Mouse (Mus musculus) C2C12 (cell line): ENCODE measurements around the gene Ppcdc. TPM values are rescaled to one million over a fixed set of nuclear protein-coding genes. Genes with fewer than 3 reads are reported as not detected.

Source experiments
- H3K27me3 ChIP-seq: one replicate; pipeline ENCODE4 v1.6.1; 2011; ENCODE audit not compliant: control insufficient read depth, insufficient read depth, insufficient read length
- H3K36me3 ChIP-seq: one replicate; pipeline ENCODE4 v1.6.1; 2011; ENCODE audit not compliant: control insufficient read depth, insufficient read depth
- H3K4me3 ChIP-seq: one replicate; pipeline ENCODE4 v1.5.1; 2011; ENCODE audit warnings: mild to moderate bottlenecking, control low read depth; ENCODE audit not compliant: poor library complexity, insufficient read depth, severe bottlenecking
- H3K79me2 ChIP-seq: one replicate; pipeline ENCODE4 v1.6.1; 2011; ENCODE audit not compliant: control insufficient read depth, insufficient read depth
- H3K79me3 ChIP-seq: one replicate; pipeline ENCODE4 v1.6.1; 2011; ENCODE audit warnings: low read depth, control low read depth
- H3ac ChIP-seq: one replicate; pipeline ENCODE3; 2011; ENCODE audit warnings: low read depth; ENCODE audit not compliant: control insufficient read depth, insufficient read length
- CEBPB ChIP-seq: IDR thresholded peaks from one replicate; pipeline ENCODE4 v1.6.1; 2011; ENCODE audit warnings: low read depth, mild to moderate bottlenecking, control low read depth, moderate library complexity
- CTCF ChIP-seq: IDR thresholded peaks from one replicate; pipeline ENCODE4 v1.5.1; 2011; ENCODE audit not compliant: control insufficient read depth, insufficient read depth, insufficient read length
- FOSL1 ChIP-seq: IDR thresholded peaks from one replicate; pipeline ENCODE4 v1.8.0; 2011; ENCODE audit warnings: mild to moderate bottlenecking, low read length; ENCODE audit not compliant: poor library complexity, insufficient read depth, severe bottlenecking
- MAX ChIP-seq: IDR thresholded peaks from one replicate; pipeline ENCODE4 v1.6.1; 2011; ENCODE audit warnings: mild to moderate bottlenecking, control low read depth
- MYOD1 ChIP-seq: IDR thresholded peaks from one replicate; pipeline ENCODE4 v1.6.1; 2011; ENCODE audit warnings: low read depth; ENCODE audit not compliant: control insufficient read depth, insufficient read length
- MYOG ChIP-seq: IDR thresholded peaks from one replicate; pipeline ENCODE4 v1.6.1; 2011; ENCODE audit not compliant: control insufficient read depth, insufficient read length; ENCODE audit errors: extremely low read depth
- USF1 ChIP-seq: IDR thresholded peaks from one replicate; pipeline ENCODE4 v1.6.1; 2011; ENCODE audit warnings: low read depth, mild to moderate bottlenecking, control low read depth, moderate library complexity
- polyA plus RNA-seq: library from polyadenylated mRNA; unstranded; fragments of >200 nt; fragmentation: generic; extraction: Trizol; gene quantifications from one replicate; pipeline ENCODE4 v1.2.1, GENCODE M21; 2012; ENCODE audit warnings: missing spikeins

Gene Ppcdc
- polyA plus RNA-seq, 1 experiment = 15.1 TPM

DNA sequence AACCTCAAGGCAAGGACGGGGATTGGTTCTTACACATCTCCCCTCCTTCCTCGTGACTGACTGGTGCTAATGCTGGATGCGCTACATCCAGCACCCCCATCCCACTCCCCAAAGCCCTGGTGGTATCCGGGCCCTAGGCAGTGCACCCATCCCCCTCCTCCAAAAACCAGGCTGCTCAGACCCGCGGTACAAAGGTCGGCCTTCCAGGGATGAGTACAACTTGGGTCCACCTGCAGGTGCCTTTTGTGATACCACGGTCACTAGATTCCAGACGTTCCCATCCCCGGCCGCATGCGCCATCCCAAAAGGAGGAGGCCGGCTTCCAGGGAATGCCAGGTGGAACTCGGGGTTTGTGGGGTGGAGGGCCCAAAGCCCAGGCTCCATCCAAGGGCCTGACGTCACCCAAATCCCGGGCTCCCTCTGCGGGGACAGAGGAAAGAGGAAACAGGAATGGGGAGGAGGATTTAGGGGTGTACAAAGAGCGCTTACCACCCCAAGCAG is 27.4 kb upstream of the Ppcdc start:
- Histone ChIP-seq H3K27me3 (no peaks in the 10 kb centered on the region), H3K4me3 (peak overlapping the region; percentile 47), H3K36me3 (no peaks in the 10 kb centered on the region), H3K79me2 (no peaks in the 10 kb centered on the region), H3ac (peak overlapping the region; percentile 69), H3K79me3 (no peaks in the 10 kb centered on the region)
- no peak for TF ChIP-seq USF1
- TF ChIP-seq FOSL1 = no peak
- no peak for TF ChIP-seq CTCF
- no peak for TF ChIP-seq MAX
- TF ChIP-seq CEBPB = no peak
- no peak for TF ChIP-seq MYOG
- TF ChIP-seq MYOD1 = no peak

DNA sequence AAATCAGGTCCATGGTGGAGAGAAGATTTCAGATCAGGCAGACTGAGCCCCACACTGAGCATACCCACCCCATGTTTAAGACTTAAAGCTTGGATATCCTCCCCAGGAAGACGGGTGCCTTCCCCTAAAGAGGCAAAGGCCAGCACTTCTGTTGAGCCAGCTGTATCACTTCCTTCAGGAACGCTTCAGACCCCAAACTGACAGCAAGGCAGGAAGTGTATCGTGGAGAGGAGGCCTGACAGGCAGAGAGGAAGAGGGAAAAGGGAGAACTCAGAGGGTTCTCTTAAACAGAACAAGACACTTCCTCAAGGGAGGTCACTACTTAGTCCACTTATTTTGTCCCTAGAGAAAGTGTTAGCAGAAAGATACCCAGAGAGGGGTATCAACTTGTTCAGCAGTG is 26.2 kb upstream of the Ppcdc start:
- Histone ChIP-seq H3K79me2 (no peaks in the 10 kb centered on the region), H3ac (no peak overlapping the region)
- TF ChIP-seq CEBPB = no peak
- no peak for TF ChIP-seq FOSL1
- TF ChIP-seq CTCF = no peak
- TF ChIP-seq MAX = no peak
- TF ChIP-seq USF1 = no peak
- TF ChIP-seq MYOD1 = no peak
- no peak for TF ChIP-seq MYOG

DNA sequence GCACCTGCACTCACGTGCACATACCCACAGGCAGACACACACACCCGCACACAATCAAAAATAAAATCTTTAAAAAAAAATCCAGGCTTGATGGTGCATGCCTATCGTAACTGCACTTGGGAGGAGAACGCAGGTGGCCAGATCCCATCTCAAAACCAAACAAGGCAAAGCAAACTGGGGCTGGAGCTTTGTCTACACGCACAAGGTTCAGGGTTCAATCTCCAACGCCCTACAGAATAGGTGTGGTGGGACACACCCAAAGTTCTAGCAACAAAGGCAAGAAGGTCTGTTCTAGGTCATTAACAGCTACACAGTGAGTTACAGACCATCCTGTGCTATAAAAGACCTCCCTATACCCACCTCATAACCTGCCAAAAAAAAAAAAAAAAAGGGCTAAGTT is 22.9 kb upstream of the Ppcdc start:
- H3K27me3 ChIP-seq = no peaks in the 10 kb centered on the region
- H3K36me3 ChIP-seq = no peaks in the 10 kb centered on the region
- H3K4me3 ChIP-seq = no peak overlapping the region
- TF ChIP-seq MYOD1 (no peak), FOSL1 (no peak), USF1 (no peak), MAX (no peak), CTCF (no peak), CEBPB (no peak), MYOG (no peak)
- H3K79me2 ChIP-seq = no peaks in the 10 kb centered on the region
- no peak overlapping the region for H3ac ChIP-seq
- H3K79me3 ChIP-seq = no peaks in the 10 kb centered on the region

More for the DNA sequence above, 26.2 kb upstream of the Ppcdc start:
- Histone ChIP-seq H3K4me3 (no peak overlapping the region), H3K36me3 (no peaks in the 10 kb centered on the region), H3K79me3 (no peaks in the 10 kb centered on the region), H3K27me3 (no peaks in the 10 kb centered on the region)

GRCm38 (mm10) chr9:57459707-57460106 is 19.8 kb upstream of the Ppcdc start:
- H3K79me3 ChIP-seq = no peaks in the 10 kb centered on the region
- no peaks in the 10 kb centered on the region for H3K27me3 ChIP-seq
- H3K79me2 ChIP-seq = no peaks in the 10 kb centered on the region
- TF ChIP-seq FOSL1 = no peak
- TF ChIP-seq CEBPB = no peak
- TF ChIP-seq MAX = no peak
- no peak for TF ChIP-seq USF1
- TF ChIP-seq CTCF = no peak
- TF ChIP-seq MYOD1 = no peak
- no peak for TF ChIP-seq MYOG
- no peak overlapping the region for H3K4me3 ChIP-seq
- no peak overlapping the region for H3ac ChIP-seq
- no peaks in the 10 kb centered on the region for H3K36me3 ChIP-seq

DNA sequence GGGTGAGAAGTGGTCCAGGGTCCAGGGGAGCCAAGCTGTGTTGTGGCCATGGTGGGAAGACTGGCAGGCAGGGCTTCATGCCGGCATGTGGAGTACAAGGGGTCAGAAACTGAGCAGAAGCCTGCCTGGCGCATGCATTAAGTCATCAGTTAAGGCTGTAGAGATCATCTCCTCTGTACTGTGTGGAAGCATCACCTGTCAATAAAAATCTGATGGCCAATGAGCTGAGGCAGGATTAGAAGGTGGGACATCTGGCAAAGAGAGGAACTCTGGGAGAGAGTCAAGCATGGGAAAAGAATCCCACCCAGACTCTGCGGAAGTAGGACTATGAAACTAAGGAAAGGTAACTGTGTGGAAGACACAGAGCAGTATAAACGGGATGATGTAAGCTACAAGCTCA is 13.6 kb upstream of the Ppcdc start:
- peaks cover 5% of the 10 kb centered on the region for H3K36me3 ChIP-seq
- H3K27me3 ChIP-seq = no peaks in the 10 kb centered on the region
- no peaks in the 10 kb centered on the region for H3K79me3 ChIP-seq
- no peak overlapping the region for H3K4me3 ChIP-seq
- H3K79me2 ChIP-seq = no peaks in the 10 kb centered on the region
- H3ac ChIP-seq = no peak overlapping the region
- TF ChIP-seq CTCF (no peak), MAX (no peak), CEBPB (no peak)
